Mouse (Mus musculus) myocyte (in vitro differentiated cells): ENCODE results near the gene Inka1. TPM values are rescaled to one million over a fixed set of nuclear protein-coding genes. Genes with fewer than 3 reads are reported as not detected.

Experiments
- H3K27me3 ChIP-seq: one replicate; pipeline ENCODE4 v1.6.1; 2011; ENCODE audit not compliant: control insufficient read depth, insufficient read depth, insufficient read length
- H3K36me3 ChIP-seq: one replicate; pipeline ENCODE4 v1.6.1; 2011; ENCODE audit not compliant: control insufficient read depth, insufficient read depth
- H3K4me2 ChIP-seq: one replicate; pipeline ENCODE4 v1.6.1; 2011; ENCODE audit warnings: low read depth, control low read depth
- H3K4me3 ChIP-seq: one replicate; pipeline ENCODE4 v1.5.1; 2011; ENCODE audit warnings: mild to moderate bottlenecking, control low read depth, moderate library complexity
- H3K79me2 ChIP-seq: one replicate; pipeline ENCODE4 v1.6.1; 2011; ENCODE audit not compliant: control insufficient read depth, insufficient read depth
- H3ac ChIP-seq: one replicate; pipeline ENCODE4 v1.6.1; 2011; ENCODE audit not compliant: control insufficient read depth, insufficient read length
- CEBPB ChIP-seq: IDR thresholded peaks from 2 replicates; pipeline ENCODE4 v1.6.1; 2011; ENCODE audit warnings: mild to moderate bottlenecking, moderate library complexity; ENCODE audit not compliant: poor library complexity, insufficient read depth, severe bottlenecking
- E2F4 ChIP-seq: IDR thresholded peaks from one replicate; pipeline ENCODE4 v1.6.1; 2011; ENCODE audit warnings: mild to moderate bottlenecking, control low read depth, moderate library complexity; ENCODE audit not compliant: insufficient read depth
- MAX ChIP-seq: IDR thresholded peaks from one replicate; pipeline ENCODE4 v1.6.1; 2011; ENCODE audit warnings: low read depth, mild to moderate bottlenecking, control low read depth
- MYOD1 ChIP-seq, 3 experiments: IDR thresholded peaks; one replicate each; pipeline ENCODE4 v1.6.1; 2011; ENCODE audit warnings: control low read depth in 2 of 3, low read depth in 2 of 3, mild to moderate bottlenecking in 2 of 3, moderate library complexity in 1 of 3; ENCODE audit not compliant: insufficient read length in 2 of 3, control insufficient read depth in 1 of 3
- MYOG ChIP-seq, 3 experiments: IDR thresholded peaks; one replicate each; pipeline ENCODE4 v1.6.1; 2011; ENCODE audit warnings: control low read depth in 2 of 3, low read depth in 2 of 3, mild to moderate bottlenecking in 2 of 3; ENCODE audit not compliant: insufficient read length in 2 of 3, control insufficient read depth in 1 of 3, insufficient read depth in 1 of 3
- POLR2A ChIP-seq: IDR thresholded peaks from one replicate; pipeline ENCODE4 v1.6.1; 2011; ENCODE audit warnings: low read depth, mild to moderate bottlenecking, control low read depth, moderate library complexity; ENCODE audit not compliant: insufficient read length
- POLR2AphosphoS2 ChIP-seq: IDR thresholded peaks from one replicate; pipeline ENCODE4 v1.6.1; 2011; ENCODE audit warnings: low read depth, control low read depth; ENCODE audit not compliant: insufficient read length
- REST ChIP-seq: IDR thresholded peaks from one replicate; pipeline ENCODE4 v1.6.1; 2011; ENCODE audit warnings: mild to moderate bottlenecking, control low read depth, moderate library complexity; ENCODE audit not compliant: insufficient read depth, insufficient read length
- SRF ChIP-seq: IDR thresholded peaks from one replicate; pipeline ENCODE4 v1.6.1; 2011; ENCODE audit warnings: low read depth; ENCODE audit not compliant: control insufficient read depth, insufficient read length
- TCF12 ChIP-seq: IDR thresholded peaks from one replicate; pipeline ENCODE4 v1.6.1; 2011; ENCODE audit warnings: mild to moderate bottlenecking, control low read depth; ENCODE audit not compliant: poor library complexity, insufficient read depth, severe bottlenecking
- TCF3 ChIP-seq: IDR thresholded peaks from one replicate; pipeline ENCODE4 v1.6.1; 2011; ENCODE audit warnings: low read depth, control low read depth; ENCODE audit not compliant: insufficient read length
- USF1 ChIP-seq: IDR thresholded peaks from one replicate; pipeline ENCODE4 v1.6.1; 2011; ENCODE audit warnings: low read depth, mild to moderate bottlenecking, control low read depth, moderate library complexity
- polyA plus RNA-seq: library from polyadenylated mRNA; unstranded; fragments of >200 nt; fragmentation: generic; extraction: Trizol; gene quantifications from one replicate; pipeline ENCODE4 v1.2.1, GENCODE M21; 2012; ENCODE audit warnings: missing spikeins

The Inka1 gene
- polyA plus RNA-seq, 1 experiment, result 1.1 TPM

- Histone ChIP-seq H3K79me2 (peaks cover 93% of the 10 kb centered on the region), H3K4me2 (no peak overlapping the region), H3ac (no peak overlapping the region), H3K4me3 (no peak overlapping the region), H3K27me3 (no peaks in the 10 kb centered on the region), H3K36me3 (no peaks in the 10 kb centered on the region)
- TF ChIP-seq MAX (no peak), MYOG (IDR thresholded peaks at IDR 0.05; ENCODE audit: control insufficient read depth in 1 of 3, insufficient read depth in 1 of 3, insufficient read length in 2 of 3, low read depth in 2 of 3) (no peak), SRF (no peak), POLR2A (no peak), CEBPB (no peak), TCF12 (no peak), TCF3 (no peak), REST (no peak), E2F4 (no peak), MYOD1 (IDR thresholded peaks at IDR 0.05; ENCODE audit: control insufficient read depth in 1 of 3, insufficient read length in 2 of 3, low read depth in 2 of 3) (no peak), USF1 (no peak), POLR2AphosphoS2 (no peak)
These were observed 22.4 kb upstream of the Inka1 start for GRCm38 (mm10) chr9:108008041-108008440.

GRCm38 (mm10) chr9:108003531-108003890, 17.8 kb upstream of the Inka1 start:
- H3K4me2 ChIP-seq, result peak overlapping the region; percentile 94
- peak overlapping the region; percentile 45 for H3K4me3 ChIP-seq
- H3K79me2 ChIP-seq, result peaks cover 55% of the 10 kb centered on the region
- H3K27me3 ChIP-seq, result peaks cover 13% of the 10 kb centered on the region
- H3K36me3 ChIP-seq, result no peaks in the 10 kb centered on the region
- TF ChIP-seq POLR2AphosphoS2, result no peak
- no peak for TF ChIP-seq REST
- TF ChIP-seq TCF12, result no peak
- no peak for TF ChIP-seq TCF3
- no peak for TF ChIP-seq SRF
- TF ChIP-seq MYOD1 (IDR thresholded peaks at IDR 0.05; ENCODE audit: control insufficient read depth in 1 of 3, insufficient read length in 2 of 3, low read depth in 2 of 3), result no peak
- no peak for TF ChIP-seq MAX
- TF ChIP-seq E2F4, result no peak
- no peak for TF ChIP-seq CEBPB
- no peak for TF ChIP-seq MYOG (IDR thresholded peaks at IDR 0.05; ENCODE audit: control insufficient read depth in 1 of 3, insufficient read depth in 1 of 3, insufficient read length in 2 of 3, low read depth in 2 of 3)
- TF ChIP-seq USF1, result no peak
- TF ChIP-seq POLR2A, result no peak
- peak overlapping the region; percentile 62 for H3ac ChIP-seq

- TF ChIP-seq TCF12 (no peak), REST (no peak), POLR2AphosphoS2 (no peak), MYOD1 (IDR thresholded peaks at IDR 0.05; ENCODE audit: control insufficient read depth in 1 of 3, insufficient read length in 2 of 3, low read depth in 2 of 3) (no peak), TCF3 (no peak), USF1 (no peak), POLR2A (no peak), CEBPB (no peak), MAX (no peak), MYOG (IDR thresholded peaks at IDR 0.05; ENCODE audit: control insufficient read depth in 1 of 3, insufficient read depth in 1 of 3, insufficient read length in 2 of 3, low read depth in 2 of 3) (no peak), SRF (no peak)
- peak overlapping the region; percentile 62 for H3ac ChIP-seq
- H3K36me3 ChIP-seq, result no peaks in the 10 kb centered on the region
- H3K27me3 ChIP-seq, result peaks cover 18% of the 10 kb centered on the region
- H3K4me2 ChIP-seq, result peak overlapping the region; percentile 94
- peaks cover 49% of the 10 kb centered on the region for H3K79me2 ChIP-seq
- H3K4me3 ChIP-seq, result peak overlapping the region; percentile 45
These were observed 17.3 kb upstream of the Inka1 start for GRCm38 (mm10) chr9:108002778-108003530.

- TF ChIP-seq POLR2A (peak; percentile 87), CEBPB (no peak), TCF12 (no peak), REST (no peak), USF1 (peak; percentile 100), TCF3 (no peak), E2F4 (no peak), SRF (peak; percentile 19), POLR2AphosphoS2 (peak; percentile 82), MAX (no peak), MYOD1 (IDR thresholded peaks at IDR 0.05; ENCODE audit: control insufficient read depth in 1 of 3, insufficient read length in 2 of 3, low read depth in 2 of 3) (no peak), MYOG (IDR thresholded peaks at IDR 0.05; ENCODE audit: control insufficient read depth in 1 of 3, insufficient read depth in 1 of 3, insufficient read length in 2 of 3, low read depth in 2 of 3) (no peak)
- peak within 1 kb of the TSS; percentile 45 for H3K4me3 ChIP-seq
- peaks cover 25% of the 10 kb centered on the region for H3K27me3 ChIP-seq
These were observed 16.5 kb upstream of the Inka1 start, which contains the start of gene Ip6k1 for GRCm38 (mm10) chr9:108001922-108002770. TSS of gene Ip6k1 (plus strand) at chr9:108002501.

More at GRCm38 (mm10) chr9:108001922-108002770, 16.5 kb upstream of the Inka1 start, which contains the start of gene Ip6k1:
- no peaks in the 10 kb centered on the region for H3K36me3 ChIP-seq
- peaks cover 41% of the 10 kb centered on the region for H3K79me2 ChIP-seq
- H3ac ChIP-seq, result peak within 1 kb of the TSS; percentile 62
- peak within 1 kb of the TSS; percentile 94 for H3K4me2 ChIP-seq
